Mouse (Mus musculus): ENCODE data around the gene Cyp4f17.
"Not testable (repeated sequence)": the region's sequence is repeated elsewhere in the genome, so short reads cannot be mapped to it uniquely, and the experiment has no call there.

Cyp4f17 gene

GRCm38 (mm10) chr17:32527748-32528147 is 21.9 kb downstream of the Cyp4f17 start:
- no peak for DNase-seq (ENCODE audit: low read depth)

- peak; percentile 80 for DNase-seq (ENCODE audit: low read depth)
Measured at GRCm38 (mm10) chr17:32528408-32529337, 22.8 kb downstream of the Cyp4f17 start.

- DNase-seq (ENCODE audit: low read depth), result not testable (repeated sequence)
Measured at GRCm38 (mm10) chr17:32532356-32532755, 26.5 kb downstream of the Cyp4f17 start.

- DNase-seq (ENCODE audit: low read depth), result no peak
Measured at GRCm38 (mm10) chr17:32534068-32534467, 28.2 kb downstream of the Cyp4f17 start.

- not testable (repeated sequence) for DNase-seq (ENCODE audit: low read depth)
Measured at GRCm38 (mm10) chr17:32536051-32536866, 30.4 kb downstream of the Cyp4f17 start, which contains the start of gene Cyp4f16. Cyp4f16 (plus strand) TSS chr17:32536558.

- no peak for DNase-seq (ENCODE audit: low read depth)
Measured at GRCm38 (mm10) chr17:32536867-32537250, 31.0 kb downstream of the Cyp4f17 start.

GRCm38 (mm10) chr17:32544792-32545191 is 38.9 kb downstream of the Cyp4f17 start:
- not testable (repeated sequence) for DNase-seq (ENCODE audit: low read depth)

GRCm38 (mm10) chr17:32550377-32550776 is 44.5 kb downstream of the Cyp4f17 start:
- not testable (repeated sequence) for DNase-seq (ENCODE audit: low read depth)

- DNase-seq (ENCODE audit: low read depth), result peak; percentile 85
Measured at GRCm38 (mm10) chr17:32550900-32551770, 45.3 kb downstream of the Cyp4f17 start.

- not testable (repeated sequence) for DNase-seq (ENCODE audit: low read depth)
Measured at GRCm38 (mm10) chr17:32553016-32553415, 47.2 kb downstream of the Cyp4f17 start.

- not testable (repeated sequence) for DNase-seq (ENCODE audit: low read depth)
Measured at GRCm38 (mm10) chr17:32554368-32554767, 48.5 kb downstream of the Cyp4f17 start.

GRCm38 (mm10) chr17:32563301-32563700 is 57.5 kb downstream of the Cyp4f17 start:
- not testable (repeated sequence) for DNase-seq (ENCODE audit: low read depth)

GRCm38 (mm10) chr17:32573286-32573685 is 67.4 kb downstream of the Cyp4f17 start:
- not testable (repeated sequence) for DNase-seq (ENCODE audit: low read depth)

- no peak for DNase-seq (ENCODE audit: low read depth)
Measured at GRCm38 (mm10) chr17:32577496-32578186, 71.8 kb downstream of the Cyp4f17 start.

Data from c-Kit-positive CD71-positive TER-119-negative erythroid progenitor cells, embryonic 14.5 days (primary cell).